Mouse (Mus musculus) heart, embryonic 11.5 days (tissue): Measurements from ENCODE around the gene AU018091. TPM values are rescaled to one million over a fixed set of nuclear protein-coding genes. Genes with fewer than 3 reads are reported as not detected.

Experiments used
- ATAC-seq: fragments of 200-750 bp; cut with Nextera tagmentation; replicated peaks from 2 replicates; pipeline ENCODE4 v1.8.0; 2017; ENCODE audit warnings: moderate library complexity; ENCODE audit not compliant: insufficient number of reproducible peaks, low FRiP score, low TSS enrichment
- H3K27ac ChIP-seq: fragments of 300-500 bp; sonication (generic); 2 replicates; pipeline ENCODE4 v1.5.1; 2014; ENCODE audit warnings: mild to moderate bottlenecking, low read depth, low read length
- H3K27me3 ChIP-seq: fragments of 300-500 bp; sonication (generic); 2 replicates; pipeline ENCODE4 v1.6.1; 2014; ENCODE audit warnings: mild to moderate bottlenecking, low read length, mixed read lengths; ENCODE audit not compliant: control insufficient read depth, insufficient read depth
- H3K36me3 ChIP-seq: fragments of 300-500 bp; sonication (generic); 2 replicates; pipeline ENCODE4 v1.6.1; 2014; ENCODE audit warnings: mild to moderate bottlenecking, low read length, moderate library complexity, mixed read lengths; ENCODE audit not compliant: control insufficient read depth, insufficient read depth
- H3K4me1 ChIP-seq: fragments of 300-500 bp; sonication (generic); 2 replicates; pipeline ENCODE4 v1.6.1; 2014; ENCODE audit warnings: low read length; ENCODE audit not compliant: control insufficient read depth, insufficient read depth
- H3K4me2 ChIP-seq: fragments of 300-500 bp; sonication (generic); 2 replicates; pipeline ENCODE4 v1.6.1; 2014; ENCODE audit warnings: mild to moderate bottlenecking, moderate library complexity
- H3K4me3 ChIP-seq: fragments of 300-500 bp; sonication (generic); 2 replicates; pipeline ENCODE4 v1.5.1; 2014; ENCODE audit warnings: low read depth, low read length
- H3K9ac ChIP-seq: fragments of 300-500 bp; sonication (generic); 2 replicates; pipeline ENCODE4 v1.6.1; 2014; ENCODE audit warnings: mild to moderate bottlenecking, low read depth, low read length, moderate library complexity
- H3K9me3 ChIP-seq: fragments of 300-500 bp; sonication (generic); replicated peaks from 2 replicates; pipeline ENCODE4 v1.6.1; 2016; ENCODE audit warnings: low read length; ENCODE audit not compliant: control insufficient read depth
- WGBS: fragments of 180-500 bp; shearing (Covaris S2); extraction: QIAGEN DNeasy Blood & Tissue Kit; methylation state at CpG from one replicate; pipeline ENCODE4 v1.1.7; 2014; ENCODE audit not compliant: insufficient replicate concordance; 5-methylcytosine and 5-hydroxymethylcytosine counted together
- polyA plus RNA-seq: library from polyadenylated mRNA; unstranded; fragments of >200 nt; fragmentation: Nextera tagmentation; extraction: Ambion mirVana; gene quantifications from 2 replicates; pipeline ENCODE4 v1.2.1, GENCODE M21; 2014

The AU018091 gene
- polyA plus RNA-seq, 1 experiment from 2014 or later = not detected

- Histone ChIP-seq H3K9ac (no peak overlapping the region), H3K27me3 (no peaks in the 10 kb centered on the region), H3K27ac (no peak overlapping the region), H3K4me1 (peaks cover 3% of the 10 kb centered on the region; the same call in 1 of the 2 replicates), H3K36me3 (no peaks in the 10 kb centered on the region), H3K9me3 (no peaks in the 10 kb centered on the region), H3K4me2 (no peak overlapping the region), H3K4me3 (no peak overlapping the region)
- WGBS = 65% methylated on average over 4 of the region's 4 CpGs
- no peak for ATAC-seq
Measured at GRCm38 (mm10) chr7:3204628-3205027, 35.6 kb upstream of the AU018091 start.

- H3K27ac ChIP-seq = no peak overlapping the region
- WGBS = 2% methylated on average over 3 of the region's 3 CpGs
- ATAC-seq = no peak
- H3K4me1 ChIP-seq = peaks cover 3% of the 10 kb centered on the region; the same call in 1 of the 2 replicates
- no peaks in the 10 kb centered on the region for H3K9me3 ChIP-seq
- no peaks in the 10 kb centered on the region for H3K27me3 ChIP-seq
- H3K4me2 ChIP-seq = no peak overlapping the region
- H3K4me3 ChIP-seq = no peak overlapping the region
- H3K9ac ChIP-seq = no peak overlapping the region
- no peaks in the 10 kb centered on the region for H3K36me3 ChIP-seq
Measured at GRCm38 (mm10) chr7:3203890-3204289, 34.9 kb upstream of the AU018091 start.

DNA sequence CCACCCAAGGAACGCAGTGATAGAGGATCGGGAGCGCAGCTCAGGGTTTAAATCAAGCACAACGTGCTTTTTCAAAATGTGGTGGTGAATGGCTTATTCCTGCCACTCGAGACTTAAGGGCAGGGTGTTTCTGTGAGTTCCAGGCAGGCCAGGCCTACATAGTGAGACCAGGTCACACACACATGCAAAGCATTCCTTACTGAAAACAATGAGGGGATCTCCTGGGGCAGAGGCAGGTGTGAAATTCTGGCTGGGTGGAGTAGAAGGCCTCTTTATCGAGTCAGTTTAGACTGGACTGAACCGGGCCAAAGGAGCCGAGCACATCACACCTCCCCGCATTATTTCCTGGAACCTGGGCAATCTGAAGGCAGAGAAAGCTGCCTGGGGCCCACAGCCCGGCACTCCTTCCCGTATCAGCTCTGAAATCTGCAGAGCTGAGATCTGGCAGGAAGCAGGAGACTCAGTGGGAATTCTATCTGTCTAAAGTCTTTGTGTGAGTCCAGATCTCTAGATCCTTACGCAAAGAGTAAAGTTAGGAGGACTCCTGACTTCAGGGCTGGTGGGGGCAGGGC, 32.2 kb upstream of the AU018091 start:
- 12% methylated on average over 12 of the region's 12 CpGs for WGBS
- Histone ChIP-seq H3K9me3 (no peaks in the 10 kb centered on the region), H3K36me3 (no peaks in the 10 kb centered on the region), H3K4me3 (no peak overlapping the region), H3K27ac (no peak overlapping the region), H3K4me2 (no peak overlapping the region), H3K4me1 (peaks cover 3% of the 10 kb centered on the region; the same call in 1 of the 2 replicates), H3K27me3 (no peaks in the 10 kb centered on the region), H3K9ac (peak overlapping the region; percentile 40; the same call in 1 of the 2 replicates)
- ATAC-seq = no peak

DNA sequence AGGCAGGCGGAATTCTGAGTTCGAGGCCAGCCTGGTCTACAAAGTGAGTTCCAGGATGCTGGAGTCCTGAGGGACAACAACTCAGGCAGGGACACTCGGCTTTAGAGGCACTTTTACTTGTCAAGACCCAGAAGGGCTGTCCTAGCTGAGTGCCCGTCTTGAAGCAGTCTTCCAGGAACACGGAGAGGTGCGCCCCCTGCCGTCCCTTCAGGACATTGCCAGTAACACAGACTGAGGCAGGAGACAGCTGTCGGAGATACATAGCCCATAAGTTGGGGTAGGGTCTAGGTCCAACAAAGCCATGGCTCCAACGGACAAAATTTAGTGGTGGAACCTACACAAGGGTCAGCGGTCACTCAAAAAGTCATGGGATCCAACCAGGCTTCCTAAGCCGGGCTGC, 29.9 kb upstream of the AU018091 start:
- Histone ChIP-seq H3K4me1 (peaks cover 3% of the 10 kb centered on the region; the same call in 1 of the 2 replicates), H3K9me3 (no peaks in the 10 kb centered on the region), H3K9ac (no peak overlapping the region), H3K4me2 (no peak overlapping the region), H3K4me3 (no peak overlapping the region), H3K27me3 (no peaks in the 10 kb centered on the region), H3K27ac (no peak overlapping the region), H3K36me3 (no peaks in the 10 kb centered on the region)
- ATAC-seq = no peak
- WGBS = 41% methylated on average over 11 of the region's 11 CpGs

DNA sequence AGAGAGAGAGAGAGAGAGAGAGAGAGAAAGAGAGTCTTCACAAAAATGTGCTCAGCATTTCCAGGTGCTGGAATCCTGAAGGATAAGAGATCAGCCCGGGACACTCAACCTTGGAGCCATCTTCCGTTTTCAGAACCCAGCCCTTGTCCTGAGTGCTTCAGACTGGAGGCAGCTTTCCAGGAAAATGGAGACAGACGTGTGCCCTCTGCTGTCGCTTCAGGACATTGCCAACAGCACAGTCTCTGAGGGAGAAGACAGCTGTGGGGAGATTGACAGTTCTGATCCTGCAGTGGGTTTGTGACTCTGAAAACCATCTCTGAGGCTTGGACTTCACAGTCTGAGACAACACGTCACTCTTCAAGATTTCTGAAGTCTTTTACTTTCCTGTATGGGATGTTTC, 26.8 kb upstream of the AU018091 start:
- no peaks in the 10 kb centered on the region for H3K4me1 ChIP-seq

DNA sequence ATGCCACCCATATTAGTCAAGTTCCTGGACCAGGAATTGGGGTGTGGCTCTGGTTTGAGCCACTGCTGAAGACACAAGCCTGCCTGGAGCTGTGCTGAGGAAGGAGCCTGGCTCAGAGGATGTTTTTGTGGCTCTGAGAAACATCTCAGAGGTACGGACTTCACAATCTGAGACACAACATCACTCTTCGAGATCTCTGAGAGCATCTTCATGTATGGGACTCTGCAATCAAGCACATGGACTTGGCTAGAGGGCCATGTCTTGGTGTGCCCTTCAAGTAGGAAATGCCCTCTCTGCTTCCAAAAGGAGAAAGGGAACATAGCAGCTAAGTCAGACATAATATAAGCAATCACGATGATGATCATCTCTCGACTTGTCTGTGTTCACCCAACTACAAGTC, 25.5 kb upstream of the AU018091 start:
- no peak overlapping the region for H3K4me2 ChIP-seq
- no peak overlapping the region for H3K9ac ChIP-seq
- no peaks in the 10 kb centered on the region for H3K9me3 ChIP-seq
- no peak overlapping the region for H3K27ac ChIP-seq
- ATAC-seq = no peak
- H3K4me1 ChIP-seq = no peaks in the 10 kb centered on the region
- no peaks in the 10 kb centered on the region for H3K27me3 ChIP-seq
- no peaks in the 10 kb centered on the region for H3K36me3 ChIP-seq
- no peak overlapping the region for H3K4me3 ChIP-seq
- 89% methylated on average over 4 of the region's 4 CpGs for WGBS

More for the DNA sequence above, 26.8 kb upstream of the AU018091 start:
- no peak overlapping the region for H3K9ac ChIP-seq
- H3K27ac ChIP-seq = no peak overlapping the region
- no peak overlapping the region for H3K4me3 ChIP-seq
- H3K27me3 ChIP-seq = no peaks in the 10 kb centered on the region
- no peaks in the 10 kb centered on the region for H3K9me3 ChIP-seq
- no peak overlapping the region for H3K4me2 ChIP-seq
- WGBS = 66% methylated on average over 5 of the region's 5 CpGs
- no peak for ATAC-seq
- no peaks in the 10 kb centered on the region for H3K36me3 ChIP-seq

- WGBS = 11% methylated on average over 5 of the region's 6 CpGs
Measured at GRCm38 (mm10) chr7:3193905-3194304, 24.9 kb upstream of the AU018091 start.

GRCm38 (mm10) chr7:3193049-3193632, 24.1 kb upstream of the AU018091 start:
- WGBS = 71% methylated on average over 4 of the region's 4 CpGs
- Histone ChIP-seq H3K4me1 (no peaks in the 10 kb centered on the region), H3K27me3 (no peaks in the 10 kb centered on the region), H3K36me3 (no peaks in the 10 kb centered on the region), H3K4me2 (no peak overlapping the region), H3K9ac (no peak overlapping the region), H3K4me3 (no peak overlapping the region), H3K9me3 (no peaks in the 10 kb centered on the region), H3K27ac (no peak overlapping the region)
- ATAC-seq = no peak

More at GRCm38 (mm10) chr7:3193905-3194304, 24.9 kb upstream of the AU018091 start:
- Histone ChIP-seq H3K4me3 (no peak overlapping the region), H3K36me3 (no peaks in the 10 kb centered on the region), H3K27me3 (no peaks in the 10 kb centered on the region), H3K9me3 (no peaks in the 10 kb centered on the region), H3K4me1 (no peaks in the 10 kb centered on the region), H3K27ac (no peak overlapping the region), H3K9ac (no peak overlapping the region), H3K4me2 (no peak overlapping the region)
- ATAC-seq = no peak

GRCm38 (mm10) chr7:3191971-3192498, 23.0 kb upstream of the AU018091 start:
- 84% methylated on average over 12 of the region's 12 CpGs for WGBS
- Histone ChIP-seq H3K36me3 (no peaks in the 10 kb centered on the region), H3K9ac (no peak overlapping the region), H3K4me1 (no peaks in the 10 kb centered on the region), H3K4me3 (no peak overlapping the region), H3K4me2 (no peak overlapping the region), H3K27ac (no peak overlapping the region), H3K27me3 (no peaks in the 10 kb centered on the region), H3K9me3 (no peaks in the 10 kb centered on the region)
- ATAC-seq = no peak
